Mouse (Mus musculus) myocyte (in vitro differentiated cells): Measurements from ENCODE around the gene Maz.

ENCODE experiments used
- E2F4 ChIP-seq: IDR thresholded peaks from one replicate; pipeline ENCODE4 v1.6.1; 2011; ENCODE audit warnings: mild to moderate bottlenecking, control low read depth, moderate library complexity; ENCODE audit not compliant: insufficient read depth
- MAX ChIP-seq: IDR thresholded peaks from one replicate; pipeline ENCODE4 v1.6.1; 2011; ENCODE audit warnings: low read depth, mild to moderate bottlenecking, control low read depth
- MYOD1 ChIP-seq, 3 experiments: IDR thresholded peaks; one replicate each; pipeline ENCODE4 v1.6.1; 2011; ENCODE audit warnings: control low read depth in 2 of 3, low read depth in 2 of 3, mild to moderate bottlenecking in 2 of 3, moderate library complexity in 1 of 3; ENCODE audit not compliant: insufficient read length in 2 of 3, control insufficient read depth in 1 of 3
- POLR2A ChIP-seq: IDR thresholded peaks from one replicate; pipeline ENCODE4 v1.6.1; 2011; ENCODE audit warnings: low read depth, mild to moderate bottlenecking, control low read depth, moderate library complexity; ENCODE audit not compliant: insufficient read length

GRCm38 (mm10) chr7:127016081-127016480 lies 10.8 kb downstream of the Maz start:
- TF ChIP-seq MAX (no peak), POLR2A (no peak), MYOD1 (IDR thresholded peaks at IDR 0.05; ENCODE audit: control insufficient read depth in 1 of 3, insufficient read length in 2 of 3, low read depth in 2 of 3) (no peak), E2F4 (no peak)
